Mouse (Mus musculus) embryonic facial prominence, embryonic 13.5 days (tissue): Measurements from ENCODE around the gene Mthfd1l. TPM values are rescaled to one million over a fixed set of nuclear protein-coding genes. Genes with fewer than 3 reads are reported as not detected.
"Not testable (repeated sequence)": the region's sequence is repeated elsewhere in the genome, so short reads cannot be mapped to it uniquely, and the experiment has no call there.

Experiments used
- ATAC-seq: fragments of 200-750 bp; cut with Nextera tagmentation; 2 replicates; pipeline ENCODE4 v1.8.0; 2017; ENCODE audit warnings: low read depth; ENCODE audit not compliant: insufficient number of reproducible peaks, insufficient read depth, low FRiP score, low TSS enrichment
- H3K27ac ChIP-seq: fragments of 300-500 bp; sonication (generic); 2 replicates; pipeline ENCODE4 v1.5.1; 2015; ENCODE audit warnings: moderate library complexity, mild to moderate bottlenecking, inconsistent platforms
- H3K27me3 ChIP-seq: fragments of 300-500 bp; sonication (generic); 2 replicates; pipeline ENCODE4 v1.6.1; 2015; ENCODE audit warnings: mild to moderate bottlenecking, inconsistent platforms
- H3K36me3 ChIP-seq: fragments of 300-500 bp; sonication (generic); 2 replicates; pipeline ENCODE4 v1.6.1; 2015; ENCODE audit warnings: mild to moderate bottlenecking, inconsistent platforms
- H3K4me1 ChIP-seq: fragments of 300-500 bp; sonication (generic); 2 replicates; pipeline ENCODE4 v1.6.1; 2015; ENCODE audit warnings: inconsistent platforms
- H3K4me2 ChIP-seq: fragments of 300-500 bp; sonication (generic); 2 replicates; pipeline ENCODE4 v1.6.1; 2015; ENCODE audit warnings: moderate library complexity, mild to moderate bottlenecking, inconsistent platforms
- H3K4me3 ChIP-seq: fragments of 300-500 bp; sonication (generic); 2 replicates; pipeline ENCODE4 v1.5.1; 2015; ENCODE audit warnings: mild to moderate bottlenecking, inconsistent platforms
- H3K9ac ChIP-seq: fragments of 300-500 bp; sonication (generic); 2 replicates; pipeline ENCODE4 v1.6.1; 2015; ENCODE audit warnings: mild to moderate bottlenecking, inconsistent platforms
- H3K9me3 ChIP-seq: fragments of 300-500 bp; sonication (generic); 2 replicates; pipeline ENCODE4 v1.6.1; 2016; ENCODE audit warnings: inconsistent platforms
- whole genome bisulfite sequencing: fragments of 180-500 bp; shearing (Covaris S2); methylation state at CpG from one replicate; pipeline ENCODE4 v1.1.7; 2015; ENCODE audit warnings: mixed read lengths; 5-methylcytosine and 5-hydroxymethylcytosine counted together
- polyA plus RNA-seq: library from polyadenylated mRNA; unstranded; fragments of >200 nt; fragmentation: Nextera tagmentation; extraction: Ambion mirVana; gene quantifications from 2 replicates; pipeline ENCODE4 v1.2.1, GENCODE M21; 2015

The Mthfd1l gene
- polyA plus RNA-seq, 1 experiment from 2014 or later, result 11.0 TPM

GRCm38 (mm10) chr10:4200546-4201104 is 227.7 kb downstream of the Mthfd1l start:
- H3K36me3 ChIP-seq, result no peaks in the 10 kb centered on the region
- no peak for ATAC-seq
- H3K4me1 ChIP-seq, result no peaks in the 10 kb centered on the region
- H3K4me3 ChIP-seq, result no peak overlapping the region
- no peak overlapping the region for H3K4me2 ChIP-seq
- WGBS, result 88% methylated on average over 5 of the region's 5 CpGs
- H3K9me3 ChIP-seq, result no peaks in the 10 kb centered on the region
- H3K27ac ChIP-seq, result no peak overlapping the region
- H3K9ac ChIP-seq, result no peak overlapping the region
- no peaks in the 10 kb centered on the region for H3K27me3 ChIP-seq

GRCm38 (mm10) chr10:4201141-4201540 is 228.2 kb downstream of the Mthfd1l start:
- ATAC-seq, result no peak
- no peaks in the 10 kb centered on the region for H3K9me3 ChIP-seq
- H3K27me3 ChIP-seq, result no peaks in the 10 kb centered on the region
- H3K36me3 ChIP-seq, result no peaks in the 10 kb centered on the region
- H3K9ac ChIP-seq, result no peak overlapping the region
- WGBS, result 89% methylated on average over 4 of the region's 4 CpGs
- H3K4me3 ChIP-seq, result no peak overlapping the region
- no peaks in the 10 kb centered on the region for H3K4me1 ChIP-seq
- no peak overlapping the region for H3K4me2 ChIP-seq
- no peak overlapping the region for H3K27ac ChIP-seq

- not testable (repeated sequence) for H3K4me1 ChIP-seq, H3K27ac ChIP-seq, ATAC-seq, H3K4me2 ChIP-seq, H3K9me3 ChIP-seq, H3K9ac ChIP-seq, H3K27me3 ChIP-seq, H3K36me3 ChIP-seq, H3K4me3 ChIP-seq
- WGBS, result 52% methylated on average over 6 of the region's 6 CpGs
Observed at GRCm38 (mm10) chr10:4203651-4204050, 230.7 kb downstream of the Mthfd1l start.

GRCm38 (mm10) chr10:4209040-4209439 is 236.1 kb downstream of the Mthfd1l start:
- Histone ChIP-seq H3K4me1 (peaks cover 11% of the 10 kb centered on the region), H3K9me3 (peaks cover 7% of the 10 kb centered on the region; the same call in 1 of the 2 replicates), H3K27me3 (no peaks in the 10 kb centered on the region), H3K9ac (no peak overlapping the region), H3K4me3 (no peak overlapping the region), H3K27ac (no peak overlapping the region), H3K4me2 (no peak overlapping the region), H3K36me3 (no peaks in the 10 kb centered on the region)
- 76% methylated on average over 15 of the region's 15 CpGs for WGBS
- no peak for ATAC-seq

GRCm38 (mm10) chr10:4210313-4211066 is 237.6 kb downstream of the Mthfd1l start:
- H3K4me1 ChIP-seq, result peaks cover 11% of the 10 kb centered on the region
- H3K4me2 ChIP-seq, result peak overlapping the region; percentile 61
- H3K27me3 ChIP-seq, result no peaks in the 10 kb centered on the region
- peak overlapping the region; percentile 32; the same call in 1 of the 2 replicates for H3K9ac ChIP-seq
- no peak; the same call in 1 of the 2 replicates for ATAC-seq
- WGBS, result 6% methylated on average over 24 of the region's 24 CpGs
- H3K9me3 ChIP-seq, result peaks cover 7% of the 10 kb centered on the region; the same call in 1 of the 2 replicates
- peak overlapping the region; percentile 30 for H3K4me3 ChIP-seq
- no peak overlapping the region for H3K27ac ChIP-seq
- H3K36me3 ChIP-seq, result no peaks in the 10 kb centered on the region

GRCm38 (mm10) chr10:4211067-4211447 is 238.1 kb downstream of the Mthfd1l start:
- peaks cover 7% of the 10 kb centered on the region; the same call in 1 of the 2 replicates for H3K9me3 ChIP-seq
- ATAC-seq, result 0 out of 2 replicates have a peak, but pooled peaks have one; percentile 26
- no peak overlapping the region for H3K27ac ChIP-seq
- peak overlapping the region; percentile 61 for H3K4me2 ChIP-seq
- no peaks in the 10 kb centered on the region for H3K36me3 ChIP-seq
- no peaks in the 10 kb centered on the region for H3K27me3 ChIP-seq
- peak overlapping the region; percentile 30 for H3K4me3 ChIP-seq
- 59% methylated on average over 4 of the region's 4 CpGs for WGBS
- H3K4me1 ChIP-seq, result peaks cover 11% of the 10 kb centered on the region
- peak overlapping the region; percentile 32; the same call in 1 of the 2 replicates for H3K9ac ChIP-seq

Other genes with a start within 250 kb of the Mthfd1l start
- 18.4 and 21.8 TPM in 2 replicates for gene Plekhg1, start 232.8 kb upstream of the Mthfd1l start, polyA plus RNA-seq